Mouse (Mus musculus) G1E (cell line): Measurements from ENCODE around the gene Zfp319. TPM values are rescaled to one million over a fixed set of nuclear protein-coding genes. Genes with fewer than 3 reads are reported as not detected.
A peak's percentile ranks its signal among the peaks of the same experiment; 100 is the strongest.

Experiments
- ATAC-seq: 2 replicates; pipeline ENCODE4 v1.8.0; 2016; ENCODE audit warnings: mild to moderate bottlenecking; ENCODE audit not compliant: insufficient number of reproducible peaks, poor library complexity, low FRiP score, severe bottlenecking; ENCODE audit errors: extremely low read depth
- DNase-seq: peaks from one replicate; pipeline ENCODE4 v3.0.0; 2012; ENCODE audit warnings: low spot score
- H3K27me3 ChIP-seq: 2 replicates; pipeline ENCODE4 v1.6.1; 2012; ENCODE audit warnings: mild to moderate bottlenecking, low read length, inconsistent platforms; ENCODE audit not compliant: insufficient read depth
- H3K36me3 ChIP-seq: replicated peaks from 2 replicates; pipeline ENCODE3; 2012; ENCODE audit warnings: mild to moderate bottlenecking, inconsistent platforms
- H3K4me1 ChIP-seq: 2 replicates; pipeline ENCODE4 v1.6.1; 2012; ENCODE audit warnings: low read depth, low read length, inconsistent platforms, mixed read lengths; ENCODE audit not compliant: insufficient read depth
- H3K4me3 ChIP-seq: 2 replicates; pipeline ENCODE4 v1.5.1; 2012; ENCODE audit warnings: low read depth, mild to moderate bottlenecking, inconsistent platforms, low read length, moderate library complexity, mixed read lengths
- H3K9me3 ChIP-seq: replicated peaks from 2 replicates; pipeline ENCODE4 v1.6.1; 2012; ENCODE audit warnings: inconsistent platforms
- CTCF ChIP-seq: IDR thresholded peaks from 2 replicates; pipeline ENCODE4 v1.5.1; 2012; ENCODE audit warnings: low read depth, low read length, inconsistent platforms, mixed read lengths
- GATA1 ChIP-seq: IDR thresholded peaks from 2 replicates; pipeline ENCODE4 v1.6.1; 2012; ENCODE audit warnings: borderline replicate concordance, low read length, inconsistent platforms, mixed read lengths
- GATA2 ChIP-seq: IDR thresholded peaks from 2 replicates; pipeline ENCODE4 v1.6.1; 2012; ENCODE audit warnings: low read depth, low read length, inconsistent platforms, borderline replicate concordance
- POLR2AphosphoS5 ChIP-seq: IDR thresholded peaks from 2 replicates; pipeline ENCODE4 v1.6.1; 2012; ENCODE audit warnings: low read depth, low read length, inconsistent platforms; ENCODE audit not compliant: insufficient replicate concordance
- TAL1 ChIP-seq: conservative IDR thresholded peaks from 2 replicates; pipeline ENCODE4 v1.6.1; 2012; ENCODE audit warnings: low read depth, low read length, inconsistent platforms, mixed read lengths
- polyA plus RNA-seq: library from polyadenylated mRNA; stranded (reverse); fragments of >175 nt; gene quantifications from 2 replicates; pipeline ENCODE4 v1.2.3, GENCODE M21; 2012
- total RNA-seq, 2 experiments: library from RNA; stranded (forward) in 1 of 2; stranded (reverse) in 1 of 2; fragments of 200-1000 nt in 1 of 2; fragments of >200 nt in 1 of 2; fragmentation: Nextera tagmentation in 1 of 2; gene quantifications; 2 replicates each; pipeline ENCODE4 v1.2.3; 2014 to 2017

The Zfp319 gene
- total and polyA plus RNA-seq, 3 experiments = 2.1 to 8.2 (median 7.5) TPM

GRCm38 (mm10) chr8:95341721-95342120, 10.0 kb upstream of the Zfp319 start:
- no peaks in the 10 kb centered on the region for H3K9me3 ChIP-seq
- DNase-seq (no peak), ATAC-seq (no peak)
- no peak overlapping the region for H3K4me3 ChIP-seq
- TF ChIP-seq CTCF (no peak), GATA2 (no peak), POLR2AphosphoS5 (no peak)
- H3K36me3 ChIP-seq = peaks cover 96% of the 10 kb centered on the region
- H3K27me3 ChIP-seq = no peaks in the 10 kb centered on the region
- H3K4me1 ChIP-seq = no peaks in the 10 kb centered on the region

DNA sequence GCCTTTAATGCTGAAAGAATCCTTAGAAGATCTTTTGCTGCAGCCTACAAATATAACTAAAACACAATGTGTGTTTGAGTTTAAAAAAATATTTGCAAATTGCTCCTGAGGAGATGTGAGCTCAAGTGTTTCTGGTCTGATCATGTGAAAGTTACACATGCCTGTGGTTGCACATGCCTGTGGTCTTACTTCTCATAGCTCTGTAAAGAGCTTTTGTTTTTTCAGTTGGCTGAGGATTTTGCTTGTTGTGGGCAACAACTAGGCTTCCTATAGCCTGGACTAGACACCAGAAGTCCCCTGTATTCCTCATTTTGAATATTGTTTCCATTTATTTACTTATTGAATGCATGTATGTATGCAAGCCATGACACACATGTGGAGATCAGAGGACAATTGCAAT, 4.6 kb upstream of the Zfp319 start:
- no peak for ATAC-seq
- no peaks in the 10 kb centered on the region for H3K27me3 ChIP-seq
- H3K4me3 ChIP-seq = no peak overlapping the region
- no peak for DNase-seq
- H3K36me3 ChIP-seq = peaks cover 75% of the 10 kb centered on the region
- no peak for TF ChIP-seq CTCF
- H3K9me3 ChIP-seq = no peaks in the 10 kb centered on the region
- H3K4me1 ChIP-seq = peaks cover 20% of the 10 kb centered on the region

- Histone ChIP-seq H3K36me3 (peaks cover 68% of the 10 kb centered on the region), H3K27me3 (no peaks in the 10 kb centered on the region), H3K9me3 (no peaks in the 10 kb centered on the region), H3K4me1 (peaks cover 26% of the 10 kb centered on the region), H3K4me3 (no peak overlapping the region)
- DNase-seq = no peak
- no peak for TF ChIP-seq CTCF
- no peak for TF ChIP-seq GATA2
- no peak for ATAC-seq
Measured at GRCm38 (mm10) chr8:95335706-95336105, 4.0 kb upstream of the Zfp319 start.

- ATAC-seq (no peak), DNase-seq (no peak)
- Histone ChIP-seq H3K9me3 (peaks cover 4% of the 10 kb centered on the region; the same call in 1 of the 2 replicates), H3K27me3 (peaks cover 3% of the 10 kb centered on the region; the same call in 1 of the 2 replicates), H3K4me1 (peaks cover 41% of the 10 kb centered on the region), H3K36me3 (peaks cover 62% of the 10 kb centered on the region), H3K4me3 (peak overlapping the region; percentile 88)
- TF ChIP-seq CTCF (no peak), POLR2AphosphoS5 (no peak), TAL1 (no peak), GATA2 (no peak), GATA1 (no peak)
Measured at GRCm38 (mm10) chr8:95332437-95333199, 868 bp upstream of the Zfp319 start.

GRCm38 (mm10) chr8:95331156-95331719, 512 bp downstream of the Zfp319 start:
- DNase-seq (peak; percentile 67), ATAC-seq (0 out of 2 replicates have a peak, but pooled peaks have one; percentile 5)
- peaks cover 4% of the 10 kb centered on the region; the same call in 1 of the 2 replicates for H3K9me3 ChIP-seq
- TF ChIP-seq CTCF = no peak
- no peak for TF ChIP-seq GATA2
- TF ChIP-seq GATA1 = no peak
- TF ChIP-seq TAL1 = no peak
- TF ChIP-seq POLR2AphosphoS5 = no peak
- peak overlapping the region; percentile 88 for H3K4me3 ChIP-seq
- H3K4me1 ChIP-seq = peaks cover 46% of the 10 kb centered on the region
- H3K36me3 ChIP-seq = peaks cover 62% of the 10 kb centered on the region
- H3K27me3 ChIP-seq = peaks cover 3% of the 10 kb centered on the region; the same call in 1 of the 2 replicates

DNA sequence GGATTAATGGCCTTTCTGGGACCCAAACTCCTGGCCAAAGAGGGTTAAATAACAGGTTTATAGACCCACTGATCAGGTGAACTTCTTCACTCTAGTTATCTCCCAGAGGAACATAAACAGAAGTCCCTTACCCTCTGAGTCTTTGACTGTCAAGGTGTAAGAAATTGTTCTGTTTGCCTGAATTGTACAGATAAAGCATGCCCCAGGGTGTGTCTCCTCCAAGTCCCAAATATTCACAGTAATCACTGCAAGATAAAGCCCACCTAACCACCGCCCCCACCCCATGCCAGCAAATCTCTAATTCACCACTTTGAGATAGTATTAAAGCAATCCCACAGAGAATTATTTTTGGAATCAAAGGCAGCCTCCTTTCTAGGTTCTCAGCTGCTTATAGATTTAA, 1.4 kb downstream of the Zfp319 start:
- TF ChIP-seq GATA1 (no peak), GATA2 (no peak), CTCF (no peak), POLR2AphosphoS5 (no peak), TAL1 (no peak)
- Histone ChIP-seq H3K9me3 (peaks cover 4% of the 10 kb centered on the region; the same call in 1 of the 2 replicates), H3K4me3 (no peak overlapping the region; the same call in 1 of the 2 replicates), H3K27me3 (peaks cover 3% of the 10 kb centered on the region; the same call in 1 of the 2 replicates), H3K4me1 (peaks cover 44% of the 10 kb centered on the region), H3K36me3 (peaks cover 67% of the 10 kb centered on the region)
- ATAC-seq (no peak), DNase-seq (no peak)
